Mouse (Mus musculus) spleen, adult 18-20 months (tissue): ENCODE data around the gene Mybphl.

ENCODE experiments used
- DNase-seq, 2 experiments: peaks; one replicate each; pipeline ENCODE4 v3.0.0; 2022; ENCODE audit warnings: mixed read lengths in 2 of 2

Mybphl gene

DNA sequence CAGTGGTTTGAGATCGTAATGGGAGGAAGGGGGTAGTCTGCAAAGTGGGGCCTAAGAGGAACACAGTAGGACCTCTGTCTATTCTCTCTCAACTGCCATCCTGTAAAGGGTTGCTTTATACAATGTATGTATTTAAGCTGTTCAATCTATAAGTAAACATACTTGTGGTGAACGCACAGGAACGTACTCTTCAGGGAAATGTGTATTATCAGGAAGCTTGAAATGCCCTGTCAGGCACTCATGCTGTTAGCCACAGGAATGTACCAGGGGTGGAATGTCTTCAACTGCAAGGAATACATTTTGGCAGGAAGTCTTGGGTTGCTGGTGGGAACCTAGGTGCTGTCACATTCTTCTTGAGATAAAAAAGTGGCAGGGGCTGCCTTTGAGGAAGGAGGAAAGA lies 8.0 kb downstream of the Mybphl start:
- no peak for DNase-seq

DNA sequence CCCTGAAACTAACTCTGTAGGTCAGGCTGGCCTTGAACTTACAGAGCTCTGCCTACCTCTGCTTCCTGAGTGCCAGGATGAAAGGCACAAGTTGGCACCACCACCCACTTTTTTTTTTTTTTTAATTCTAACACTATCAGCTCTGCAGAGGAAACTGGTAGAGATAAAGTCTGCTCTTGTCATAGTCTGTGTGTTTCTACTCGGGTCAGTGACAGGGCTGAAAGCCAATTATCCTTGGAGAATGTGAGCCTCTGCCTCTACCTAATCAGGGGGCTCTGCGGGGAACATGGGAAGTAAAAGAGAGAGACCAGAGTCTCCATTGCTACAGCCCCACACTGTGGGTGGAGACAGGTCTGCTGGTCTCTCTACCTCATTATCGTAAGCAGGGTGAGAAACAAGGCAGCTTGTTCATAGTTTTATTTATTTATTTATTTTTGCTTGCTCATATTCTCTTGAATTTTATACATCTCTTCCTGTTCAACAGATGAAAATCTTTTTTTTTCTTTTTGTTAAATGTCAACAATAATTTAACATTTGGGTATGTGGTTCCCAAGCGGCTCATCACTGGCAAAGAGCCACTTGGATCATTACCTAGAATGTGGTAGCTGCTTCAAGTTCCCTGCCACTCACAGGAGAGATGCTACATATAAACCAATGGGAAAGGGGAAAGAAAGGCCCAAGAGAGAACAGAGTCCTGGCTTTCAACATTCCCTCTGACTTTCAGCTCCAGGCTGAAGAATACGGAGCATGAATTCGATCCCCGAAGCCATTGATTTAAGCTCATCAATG lies 14.4 kb downstream of the Mybphl start:
- no peak for DNase-seq

DNA sequence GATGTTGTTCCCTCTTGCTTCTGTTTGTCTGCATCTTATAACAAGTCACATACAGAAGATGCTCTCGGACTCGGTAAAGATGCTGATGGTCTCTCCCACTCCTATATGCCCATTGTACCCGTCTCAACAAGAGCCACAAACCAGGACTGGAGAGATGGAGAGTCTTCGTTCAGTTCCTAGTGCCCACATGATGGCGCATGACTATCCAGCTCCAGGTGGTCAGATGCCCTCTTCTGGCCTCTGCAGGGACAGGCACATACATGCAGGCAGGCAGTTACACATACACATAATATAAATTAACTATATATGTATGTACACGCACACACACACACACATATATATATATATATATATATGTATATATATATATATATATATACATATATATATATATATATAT lies 16.0 kb downstream of the Mybphl start:
- no peak for DNase-seq

DNA sequence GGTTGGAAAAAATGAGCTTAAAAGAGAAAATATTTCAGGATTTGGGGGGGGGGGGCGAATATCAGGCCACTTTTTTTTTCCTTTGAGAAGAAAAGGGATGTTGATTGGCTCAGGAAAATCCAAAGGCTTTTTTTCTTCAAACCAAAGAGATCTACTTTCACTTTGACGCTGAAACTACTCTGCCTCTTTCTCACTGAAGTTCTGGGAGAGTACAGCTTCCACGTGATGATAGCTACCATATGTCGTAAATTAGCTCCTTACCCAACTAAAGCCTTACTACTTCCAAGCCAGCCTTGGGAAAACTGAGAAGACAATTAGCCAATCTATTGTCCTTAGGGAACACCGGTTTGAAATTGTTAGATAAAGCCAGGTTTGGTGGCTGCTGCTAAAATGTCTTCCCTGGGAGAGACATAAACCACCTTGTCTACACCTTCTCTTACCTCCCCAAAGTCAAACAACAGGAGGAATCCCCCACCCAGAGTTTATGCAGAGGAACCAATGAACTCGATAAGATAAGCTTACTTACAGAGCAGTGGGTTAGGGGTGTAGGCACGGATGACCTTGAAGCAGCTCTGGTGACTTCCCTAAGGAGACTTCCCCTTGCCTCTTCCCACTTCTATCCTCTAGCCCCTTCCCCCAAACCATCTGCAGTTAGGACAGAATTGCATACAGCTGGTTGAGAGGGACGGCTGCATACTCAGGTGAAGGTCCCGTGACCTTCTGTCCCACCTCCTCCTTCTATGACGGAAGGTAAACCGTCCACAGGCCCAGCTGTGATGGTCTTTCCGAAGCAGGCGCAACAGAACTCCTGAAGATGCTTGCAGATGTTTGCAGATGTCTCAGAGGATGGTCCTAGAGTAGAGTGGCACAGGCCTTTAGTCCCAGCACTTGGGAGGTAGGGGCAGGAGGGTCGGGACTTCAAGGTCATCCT lies 17.5 kb downstream of the Mybphl start:
- no peak for DNase-seq

DNA sequence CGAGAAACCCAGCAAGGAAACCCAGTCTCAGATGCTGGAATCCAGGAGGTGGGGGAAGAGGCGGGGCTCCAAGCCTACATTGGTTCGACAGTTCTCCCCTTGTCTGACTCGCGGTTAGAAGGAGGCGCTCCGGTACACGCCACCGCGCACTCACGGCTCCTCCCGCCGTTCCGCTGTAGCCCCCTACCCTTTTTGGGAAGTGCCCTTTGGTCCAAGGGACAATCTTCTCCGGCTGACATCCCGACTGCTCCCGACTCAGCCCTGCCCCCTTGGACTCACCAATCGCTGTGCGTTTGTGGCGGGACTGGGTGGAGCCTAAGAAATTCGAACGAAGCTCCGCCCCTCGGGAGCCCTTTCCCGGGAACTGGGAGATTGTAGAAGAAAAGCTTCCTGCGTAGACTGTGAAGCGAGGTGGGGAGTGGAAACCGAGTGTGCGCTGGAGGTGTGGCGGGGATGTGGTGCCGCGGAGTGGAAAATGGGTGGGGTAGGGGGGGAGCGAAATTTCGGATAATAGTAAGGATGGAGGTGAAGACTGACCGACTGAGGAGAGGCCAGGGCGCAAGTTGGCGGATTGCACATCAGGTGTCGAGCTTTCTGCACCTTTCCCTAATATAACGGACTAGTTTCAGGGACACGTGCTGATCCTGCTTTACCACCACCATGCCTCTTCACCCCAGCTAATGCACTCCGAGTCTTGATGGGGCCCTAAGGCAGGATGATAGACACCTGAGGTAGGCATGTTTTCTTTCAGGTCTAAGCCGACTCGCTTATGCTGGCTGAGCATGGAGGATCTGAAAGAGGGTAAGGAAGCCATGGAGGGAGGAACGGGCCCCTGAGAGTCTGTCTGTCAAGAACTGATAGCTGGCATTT lies 19.0 kb downstream of the Mybphl start, which contains the start of gene Psrc1:
TSS of gene Psrc1 (plus strand) at position 355 of the 870 bp plus-strand sequence.
- DNase-seq, result peak; percentile 60 to 73

DNA sequence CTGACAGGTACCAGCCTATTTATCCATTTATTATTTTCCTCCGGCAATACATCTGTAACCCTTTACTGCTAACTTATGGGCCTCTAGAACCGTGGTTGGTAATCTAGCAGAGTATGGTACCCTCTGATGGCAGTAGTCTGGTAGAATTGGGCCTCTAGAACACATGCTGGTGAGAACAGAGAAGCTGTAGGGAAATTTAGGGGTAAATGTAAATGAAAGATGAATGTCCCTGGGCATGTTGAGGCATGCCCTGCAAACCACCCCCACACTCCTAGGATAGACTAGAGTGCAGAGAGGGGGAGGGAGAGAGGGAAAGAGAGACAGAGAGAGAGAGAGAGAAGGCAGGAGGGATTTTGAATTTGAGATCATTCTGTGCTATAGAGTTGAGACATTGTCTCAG lies 19.7 kb downstream of the Mybphl start:
- DNase-seq, result no peak

DNA sequence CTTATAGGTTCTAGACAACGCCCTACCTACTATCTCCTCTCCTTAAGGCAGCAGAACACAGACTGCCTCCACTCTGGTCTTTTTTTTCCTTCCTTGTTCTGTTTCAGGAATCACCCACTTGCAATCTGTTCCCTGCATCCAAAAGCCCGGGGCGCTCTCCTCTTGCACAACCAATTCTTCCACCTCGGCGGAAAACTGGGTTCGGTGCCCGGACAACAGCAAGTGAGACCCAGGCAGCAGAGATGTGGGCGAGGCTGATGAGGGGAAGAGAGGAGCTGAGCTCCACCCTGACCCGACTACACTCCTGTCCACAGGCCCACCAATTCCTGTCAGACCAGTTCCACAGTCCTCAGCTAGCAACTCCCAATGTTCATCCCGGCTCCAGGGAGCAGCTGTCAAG lies 21.5 kb downstream of the Mybphl start:
- DNase-seq, result no peak

DNA sequence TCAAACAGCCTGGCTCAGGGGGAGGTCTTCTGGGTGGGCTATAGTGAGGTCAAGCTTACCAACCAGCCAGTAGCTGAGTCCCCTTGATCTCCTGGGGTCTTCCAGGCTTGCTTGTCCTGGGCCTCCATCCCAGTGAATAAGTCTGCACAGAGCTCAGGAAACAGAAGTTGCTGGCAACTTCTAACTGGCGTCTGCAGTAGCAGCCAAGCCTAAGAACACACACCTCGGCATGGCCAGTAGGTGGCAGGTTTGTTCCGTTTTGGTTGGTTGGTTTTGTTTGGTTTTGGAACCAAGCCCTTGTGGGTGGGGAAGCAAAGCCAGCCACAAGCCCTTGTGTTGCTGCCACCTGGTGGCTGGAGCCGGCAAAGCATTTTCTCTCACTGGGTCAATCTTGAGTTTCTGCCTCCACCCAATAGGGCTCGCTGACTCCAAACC lies 24.4 kb downstream of the Mybphl start:
- DNase-seq, result peak; percentile 82 to 95

DNA sequence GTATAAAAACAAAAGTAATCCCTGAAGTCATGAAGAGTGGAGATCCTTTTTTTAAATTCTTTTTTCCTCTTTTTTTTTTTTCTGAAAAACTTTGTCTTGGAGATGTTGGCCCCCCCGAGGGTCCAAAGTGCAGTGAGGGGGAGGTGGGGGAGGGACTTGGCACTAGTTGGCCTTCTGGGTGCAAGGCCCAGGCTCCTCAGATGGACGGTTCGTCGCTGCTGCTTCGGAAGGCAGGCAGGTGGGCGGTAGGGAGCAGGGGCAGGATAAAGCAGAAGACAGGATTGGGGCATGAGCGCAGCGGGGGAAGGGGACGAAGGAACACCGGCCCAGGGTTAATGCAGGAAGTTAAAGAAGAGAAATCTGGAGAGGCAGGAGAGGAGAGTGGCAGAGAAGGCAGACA lies 27.6 kb downstream of the Mybphl start:
- DNase-seq, result no peak

DNA sequence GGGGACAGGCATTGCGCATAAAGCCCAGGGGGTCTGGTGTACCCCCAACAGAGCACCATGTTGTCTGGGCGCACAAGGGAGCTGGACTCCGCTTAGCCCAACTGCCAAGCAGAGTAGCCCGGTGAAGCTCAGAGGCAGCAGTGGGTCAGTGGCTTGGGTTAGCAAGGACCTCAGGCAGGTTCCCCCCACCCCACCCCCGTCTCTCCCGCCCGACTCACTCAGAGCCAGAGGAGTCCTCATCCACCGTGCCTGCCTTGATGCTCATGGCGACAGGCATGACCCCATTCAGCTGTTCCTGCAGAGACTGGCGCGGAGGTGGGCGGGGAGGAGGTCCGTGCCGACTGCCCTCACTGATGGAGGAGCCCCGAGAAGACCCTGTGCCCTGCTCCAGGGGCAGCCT lies 28.1 kb downstream of the Mybphl start:
- DNase-seq, result no peak

DNA sequence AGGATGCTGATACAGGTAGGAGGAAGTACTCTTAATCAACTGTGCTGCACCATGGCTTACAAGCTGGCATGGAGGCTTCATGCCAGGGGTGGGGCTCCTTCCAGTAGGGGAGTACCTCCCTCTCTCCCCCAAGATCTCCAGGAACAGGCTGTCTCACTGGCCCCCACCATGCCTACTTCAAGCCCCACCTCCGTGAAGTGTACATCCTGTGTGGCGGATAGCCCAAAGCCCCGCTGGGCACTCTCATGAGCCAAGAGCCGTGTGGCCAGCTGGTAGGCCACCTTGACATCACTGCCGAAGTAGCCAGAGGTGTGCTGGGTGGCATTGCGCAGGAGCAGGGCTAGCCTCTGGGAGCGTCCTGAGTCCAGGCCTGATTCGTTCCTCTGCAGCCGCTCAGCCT lies 33.6 kb downstream of the Mybphl start:
- DNase-seq, result no peak

DNA sequence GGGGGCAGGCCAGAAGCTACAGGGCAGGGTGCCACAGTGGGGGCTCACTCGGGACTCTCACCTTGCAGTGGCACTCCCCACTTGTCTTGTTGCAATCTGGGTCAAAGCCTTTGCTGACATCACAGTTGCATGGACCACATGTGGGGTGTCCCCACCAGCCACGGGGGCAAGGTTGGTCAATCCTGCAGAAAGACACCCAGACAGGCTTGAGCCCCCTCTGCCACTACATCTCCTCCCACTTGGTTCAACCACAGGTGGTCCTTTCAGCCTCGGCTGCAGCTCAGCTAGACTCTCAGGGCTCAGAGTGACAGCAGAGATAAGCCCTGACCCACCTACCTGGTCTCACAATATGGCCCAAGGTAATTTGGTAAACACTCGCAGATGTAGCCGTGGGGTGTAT lies 35.7 kb downstream of the Mybphl start:
- no peak for DNase-seq

DNA sequence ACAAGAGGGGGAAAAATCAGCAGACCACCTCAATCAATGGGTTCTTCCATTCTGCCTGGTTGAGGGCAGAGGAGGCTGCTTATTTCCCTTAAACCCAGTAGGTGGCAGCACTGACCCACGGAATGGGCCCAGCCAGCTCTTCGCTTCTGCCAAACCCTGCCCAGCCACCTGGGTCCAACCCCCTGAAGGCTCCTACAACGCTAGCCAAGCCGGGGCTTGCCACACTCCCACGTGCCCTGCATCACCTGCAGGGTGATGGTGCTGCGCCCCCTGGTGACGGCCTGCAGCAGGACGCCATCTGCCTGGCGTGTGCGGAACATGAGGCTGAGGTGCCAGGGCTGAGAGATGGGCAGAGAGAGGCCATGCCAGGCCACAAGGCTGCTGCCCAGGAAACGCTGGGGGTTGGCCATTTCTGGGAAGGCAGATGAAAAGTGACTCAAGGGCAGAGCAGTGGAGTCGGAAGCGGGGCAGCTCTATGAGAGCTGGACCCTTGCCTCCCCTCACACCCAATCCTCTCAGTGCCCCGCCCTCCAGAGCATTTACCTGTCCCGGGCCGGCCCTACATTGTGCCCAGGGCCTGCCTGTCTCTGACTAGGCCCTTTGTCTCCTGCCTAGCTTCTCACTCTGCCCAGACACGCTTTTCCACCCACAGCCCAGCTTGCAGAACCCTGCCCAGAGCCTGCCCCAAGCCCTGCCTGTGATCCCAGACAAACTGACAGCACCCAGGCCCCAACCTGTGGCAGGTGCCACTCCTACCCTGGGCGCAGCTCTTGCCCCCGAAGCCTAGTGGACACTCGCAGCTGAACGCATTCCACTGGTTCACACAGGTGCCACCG lies 37.2 kb downstream of the Mybphl start:
- DNase-seq, result peak; percentile 83

DNA sequence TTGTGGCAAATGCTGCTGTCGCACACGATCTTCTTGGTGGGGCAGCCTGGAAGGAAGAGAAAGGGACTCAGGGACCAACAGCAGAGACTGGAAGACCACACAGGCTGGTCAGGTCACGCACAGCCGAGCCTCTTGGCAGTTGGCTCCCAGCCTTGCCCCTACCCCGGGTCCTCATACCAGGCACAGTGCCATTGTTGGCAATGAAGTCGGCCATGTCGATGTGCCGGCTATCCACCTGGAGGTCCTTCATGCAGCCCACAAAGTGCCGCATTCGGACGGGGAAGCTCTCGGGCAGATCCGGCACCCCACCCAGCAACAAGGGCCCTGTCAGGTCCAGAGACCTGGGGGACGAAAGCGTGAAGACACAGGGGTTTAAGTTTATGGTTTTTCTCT lies 37.8 kb downstream of the Mybphl start:
- no peak for DNase-seq

DNA sequence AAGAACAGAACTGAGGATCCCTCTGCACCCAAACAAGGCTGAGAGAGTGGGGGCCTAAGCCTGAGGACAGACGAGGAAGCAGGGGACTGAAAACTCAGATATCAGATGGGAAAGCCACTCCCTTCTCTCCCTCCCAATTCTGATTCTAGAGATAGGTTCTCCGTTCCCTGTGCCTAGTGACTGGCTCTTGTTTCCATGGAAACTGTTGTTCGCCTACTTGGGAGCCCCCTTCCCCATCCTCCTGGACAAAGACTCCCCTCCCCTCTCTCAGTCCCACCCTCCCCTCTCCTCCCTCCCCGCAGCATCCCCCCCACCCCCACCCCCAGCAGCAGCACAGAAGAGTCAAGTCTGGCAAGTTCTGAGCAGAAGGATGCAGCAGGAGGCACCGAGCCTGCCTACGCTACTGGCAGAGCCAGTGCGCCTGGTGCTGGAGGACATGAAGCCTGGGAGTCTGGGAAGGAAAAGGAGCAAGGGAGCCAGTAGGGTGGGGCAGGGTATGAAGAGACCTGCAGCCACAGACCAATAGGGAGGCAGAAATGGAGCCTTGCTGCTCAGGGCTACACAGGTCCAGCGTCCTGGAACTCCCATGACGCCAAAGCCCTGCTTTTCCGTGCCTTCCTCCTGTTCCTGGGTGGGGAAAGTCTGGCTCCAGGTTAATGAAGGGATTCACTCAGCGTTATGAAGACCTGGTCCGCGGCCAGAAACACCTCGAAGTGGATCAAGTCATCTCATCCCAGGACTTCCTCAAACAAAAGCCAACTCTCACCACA lies 41.0 kb downstream of the Mybphl start:
- no peak for DNase-seq

DNA sequence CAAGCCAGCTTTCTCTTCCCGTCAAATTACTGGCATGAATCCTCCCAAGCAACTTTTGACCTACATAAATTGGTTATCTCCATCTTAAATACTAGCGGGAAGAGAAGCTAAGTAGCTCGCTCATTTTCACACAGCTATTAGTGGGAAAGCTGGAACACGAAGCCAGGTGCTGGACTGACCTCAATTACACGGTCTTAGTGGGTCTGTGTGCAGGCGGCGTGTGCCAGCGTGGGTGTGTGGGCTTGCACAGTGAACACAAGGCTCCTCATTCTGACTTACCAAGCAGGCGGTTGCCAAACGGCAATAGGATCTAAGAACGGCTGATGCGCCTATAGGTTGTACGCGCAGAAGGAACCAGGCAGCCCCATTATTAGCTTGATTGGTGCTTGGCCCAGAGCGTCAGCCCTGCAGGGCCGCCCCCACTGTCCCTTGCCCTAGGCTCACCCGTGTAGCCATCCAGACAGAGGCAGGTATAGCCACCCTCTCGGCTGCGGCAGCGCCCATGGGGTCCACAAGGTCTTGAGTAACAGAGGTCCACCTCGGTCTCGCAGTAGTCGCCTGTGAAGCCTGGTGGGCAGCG lies 41.7 kb downstream of the Mybphl start:
- DNase-seq, result no peak

DNA sequence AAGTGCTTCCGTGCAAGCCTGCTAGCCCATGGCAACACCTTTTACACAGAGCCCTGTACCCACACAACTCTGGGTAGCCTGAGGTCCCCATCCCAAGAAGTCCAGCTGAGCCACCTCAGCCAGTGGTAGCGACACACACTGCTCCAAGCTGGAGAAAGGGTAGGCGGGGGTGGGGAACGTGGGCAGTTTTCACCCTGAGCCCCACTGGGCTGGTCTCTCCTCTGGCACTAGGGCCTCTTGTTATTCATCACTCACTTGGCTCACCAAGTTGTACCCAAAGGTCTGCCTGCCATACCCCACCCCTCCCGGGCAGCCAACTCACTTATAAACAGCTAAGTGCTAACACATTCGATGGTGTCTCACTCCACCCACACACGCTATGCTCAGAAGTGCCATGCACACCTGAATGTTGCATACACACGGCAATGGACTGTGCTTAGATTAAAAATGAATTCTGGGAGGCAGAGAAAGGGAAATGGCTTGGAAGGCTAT lies 43.9 kb downstream of the Mybphl start:
- DNase-seq, result no peak

DNA sequence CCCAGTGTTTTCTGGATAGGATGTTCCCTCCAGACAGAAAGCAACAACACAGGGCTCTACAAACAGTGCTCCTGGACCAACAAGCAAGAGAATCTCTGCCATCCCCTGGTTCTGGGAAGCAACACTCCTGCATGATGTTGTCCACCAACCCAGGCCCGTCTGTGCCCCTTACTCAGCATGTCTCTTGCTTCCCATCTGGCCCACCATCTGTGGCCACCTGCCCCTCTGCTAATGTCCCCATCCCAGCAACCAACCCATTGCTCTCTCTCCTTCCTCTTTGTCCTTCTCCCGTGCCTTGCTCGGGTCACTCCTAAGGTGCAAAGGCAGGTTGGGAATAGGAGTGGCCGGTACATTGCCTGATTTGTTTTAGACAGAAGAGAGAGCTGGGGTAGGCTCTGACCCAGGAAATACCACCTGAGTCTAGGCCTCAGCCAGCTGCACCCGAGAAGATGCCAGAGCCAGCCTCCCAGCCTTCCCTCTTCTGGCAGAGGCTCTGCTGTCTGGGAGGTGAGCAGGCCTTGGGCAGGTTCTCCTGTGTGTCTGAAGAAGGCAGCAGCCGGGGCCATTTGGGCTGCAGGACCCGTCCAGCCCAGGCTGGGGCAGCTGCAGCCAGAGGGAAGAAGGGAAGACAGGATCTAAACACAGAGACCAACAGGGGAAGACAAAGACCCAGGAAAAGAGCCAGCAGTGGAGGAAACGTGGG lies 45.1 kb downstream of the Mybphl start:
- no peak for DNase-seq

DNA sequence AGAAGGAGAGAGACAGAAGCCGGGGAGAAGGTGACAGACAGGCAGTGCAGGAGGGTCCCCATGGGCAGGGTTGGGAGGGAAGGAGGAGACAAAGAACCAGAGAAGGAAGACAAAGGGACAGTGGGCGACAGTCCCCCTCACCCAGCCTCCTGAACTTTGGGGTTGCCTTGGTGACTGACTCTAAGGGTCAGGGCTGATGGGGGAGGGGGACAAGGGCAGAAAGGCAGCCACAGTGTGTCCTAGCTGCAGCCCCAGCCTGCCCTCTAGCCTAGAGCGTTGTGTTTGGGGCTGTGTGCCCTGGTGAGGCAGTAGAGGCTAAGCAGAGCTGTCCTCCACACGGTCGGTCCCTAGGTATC lies 45.6 kb downstream of the Mybphl start:
- DNase-seq, result no peak
